Mouse (Mus musculus) limb, embryonic 15.5 days (tissue): Measurements from ENCODE around the gene St14. TPM values are rescaled to one million over a fixed set of nuclear protein-coding genes. Genes with fewer than 3 reads are reported as not detected.
A peak's percentile ranks its signal among the peaks of the same experiment; 100 is the strongest.

Experiments
- ATAC-seq: fragments of 200-750 bp; cut with Nextera tagmentation; 2 replicates; pipeline ENCODE4 v1.8.0; 2017; ENCODE audit warnings: low read depth, moderate TSS enrichment; ENCODE audit not compliant: insufficient number of reproducible peaks, low FRiP score, low TSS enrichment
- H3K27ac ChIP-seq: fragments of 300-500 bp; sonication (generic); 2 replicates; pipeline ENCODE4 v1.5.1; 2015; ENCODE audit warnings: moderate library complexity, mild to moderate bottlenecking, inconsistent platforms
- H3K27me3 ChIP-seq: fragments of 300-500 bp; sonication (generic); 2 replicates; pipeline ENCODE4 v1.6.1; 2015; ENCODE audit warnings: inconsistent platforms
- H3K36me3 ChIP-seq: fragments of 300-500 bp; sonication (generic); 2 replicates; pipeline ENCODE4 v1.6.1; 2015; ENCODE audit warnings: inconsistent platforms
- H3K4me1 ChIP-seq: fragments of 300-500 bp; sonication (generic); 2 replicates; pipeline ENCODE4 v1.6.1; 2015; ENCODE audit warnings: inconsistent platforms
- H3K4me2 ChIP-seq: fragments of 300-500 bp; sonication (generic); 2 replicates; pipeline ENCODE4 v1.6.1; 2015; ENCODE audit warnings: mild to moderate bottlenecking, inconsistent platforms
- H3K4me3 ChIP-seq: fragments of 300-500 bp; sonication (generic); 2 replicates; pipeline ENCODE4 v1.5.1; 2015; ENCODE audit warnings: mild to moderate bottlenecking, inconsistent platforms
- H3K9ac ChIP-seq: fragments of 300-500 bp; sonication (generic); 2 replicates; pipeline ENCODE4 v1.6.1; 2015; ENCODE audit warnings: inconsistent platforms
- H3K9me3 ChIP-seq: fragments of 300-500 bp; sonication (generic); 2 replicates; pipeline ENCODE4 v1.6.1; 2016; ENCODE audit warnings: inconsistent platforms
- WGBS: fragments of 180-500 bp; shearing (Covaris S2); methylation state at CpG from one replicate; pipeline ENCODE4 v1.1.7; 2015; 5-methylcytosine and 5-hydroxymethylcytosine counted together
- polyA plus RNA-seq: library from polyadenylated mRNA; unstranded; fragments of >200 nt; fragmentation: Nextera tagmentation; extraction: Ambion mirVana; gene quantifications from 2 replicates; pipeline ENCODE4 v1.2.1, GENCODE M21; 2015

Gene St14
- polyA plus RNA-seq, 1 experiment from 2014 or later = 21.8 TPM

GRCm38 (mm10) chr9:31119882-31120532, 11.6 kb downstream of the St14 start:
- Histone ChIP-seq H3K9me3 (no peaks in the 10 kb centered on the region), H3K36me3 (no peaks in the 10 kb centered on the region), H3K4me1 (peaks cover 22% of the 10 kb centered on the region), H3K9ac (no peak overlapping the region), H3K27ac (no peak overlapping the region), H3K27me3 (no peaks in the 10 kb centered on the region), H3K4me2 (no peak overlapping the region), H3K4me3 (no peak overlapping the region)
- no peak for ATAC-seq
- WGBS = 39% methylated on average over 11 of the region's 11 CpGs

GRCm38 (mm10) chr9:31119405-31119804, 12.2 kb downstream of the St14 start:
- 70% methylated on average over 5 of the region's 5 CpGs for WGBS
- H3K4me3 ChIP-seq = no peak overlapping the region
- peaks cover 22% of the 10 kb centered on the region for H3K4me1 ChIP-seq
- no peak overlapping the region for H3K4me2 ChIP-seq
- H3K9me3 ChIP-seq = no peaks in the 10 kb centered on the region
- no peak overlapping the region for H3K9ac ChIP-seq
- H3K27ac ChIP-seq = no peak overlapping the region
- no peaks in the 10 kb centered on the region for H3K36me3 ChIP-seq
- no peak for ATAC-seq
- H3K27me3 ChIP-seq = no peaks in the 10 kb centered on the region

GRCm38 (mm10) chr9:31118520-31119298, 12.9 kb downstream of the St14 start:
- no peaks in the 10 kb centered on the region for H3K36me3 ChIP-seq
- peaks cover 22% of the 10 kb centered on the region for H3K4me1 ChIP-seq
- no peak overlapping the region for H3K9ac ChIP-seq
- no peak overlapping the region for H3K27ac ChIP-seq
- no peaks in the 10 kb centered on the region for H3K9me3 ChIP-seq
- no peaks in the 10 kb centered on the region for H3K27me3 ChIP-seq
- no peak overlapping the region for H3K4me3 ChIP-seq
- peak; percentile 63; the same call in 1 of the 2 replicates for ATAC-seq
- no peak overlapping the region for H3K4me2 ChIP-seq
- WGBS = 28% methylated on average over 11 of the region's 11 CpGs

GRCm38 (mm10) chr9:31117488-31117887, 14.2 kb downstream of the St14 start:
- H3K27me3 ChIP-seq = no peaks in the 10 kb centered on the region
- peaks cover 22% of the 10 kb centered on the region for H3K4me1 ChIP-seq
- no peak overlapping the region for H3K4me3 ChIP-seq
- WGBS = 63% methylated on average over 6 of the region's 6 CpGs
- H3K27ac ChIP-seq = no peak overlapping the region
- no peak overlapping the region for H3K9ac ChIP-seq
- no peak overlapping the region for H3K4me2 ChIP-seq
- H3K36me3 ChIP-seq = no peaks in the 10 kb centered on the region
- no peaks in the 10 kb centered on the region for H3K9me3 ChIP-seq
- no peak for ATAC-seq

GRCm38 (mm10) chr9:31117088-31117487, 14.6 kb downstream of the St14 start:
- Histone ChIP-seq H3K4me3 (no peak overlapping the region), H3K36me3 (no peaks in the 10 kb centered on the region), H3K9ac (no peak overlapping the region), H3K27ac (no peak overlapping the region), H3K27me3 (no peaks in the 10 kb centered on the region), H3K9me3 (no peaks in the 10 kb centered on the region), H3K4me2 (no peak overlapping the region), H3K4me1 (peaks cover 22% of the 10 kb centered on the region)
- ATAC-seq = no peak
- WGBS = 88% methylated on average over 11 of the region's 11 CpGs

- no peaks in the 10 kb centered on the region for H3K36me3 ChIP-seq
- H3K4me2 ChIP-seq = no peak overlapping the region
Measured at GRCm38 (mm10) chr9:31115586-31115985, 16.1 kb downstream of the St14 start.

GRCm38 (mm10) chr9:31108464-31108863, 23.2 kb downstream of the St14 start:
- WGBS = 79% methylated on average over 6 of the region's 8 CpGs
- no peak overlapping the region for H3K9ac ChIP-seq
- no peaks in the 10 kb centered on the region for H3K27me3 ChIP-seq
- no peaks in the 10 kb centered on the region for H3K9me3 ChIP-seq
- H3K36me3 ChIP-seq = no peaks in the 10 kb centered on the region
- no peak for ATAC-seq
- no peaks in the 10 kb centered on the region for H3K4me1 ChIP-seq
- H3K4me3 ChIP-seq = no peak overlapping the region
- H3K4me2 ChIP-seq = no peak overlapping the region
- H3K27ac ChIP-seq = no peak overlapping the region

More at GRCm38 (mm10) chr9:31115586-31115985, 16.1 kb downstream of the St14 start:
- H3K9me3 ChIP-seq = no peaks in the 10 kb centered on the region
- H3K27me3 ChIP-seq = no peaks in the 10 kb centered on the region
- no peak overlapping the region for H3K9ac ChIP-seq
- no peak for ATAC-seq
- peaks cover 16% of the 10 kb centered on the region for H3K4me1 ChIP-seq
- no peak overlapping the region for H3K4me3 ChIP-seq
- no peak overlapping the region for H3K27ac ChIP-seq

GRCm38 (mm10) chr9:31098118-31098517, 33.5 kb downstream of the St14 start:
- Histone ChIP-seq H3K4me3 (no peak overlapping the region), H3K4me1 (no peaks in the 10 kb centered on the region), H3K4me2 (no peak overlapping the region), H3K9ac (no peak overlapping the region), H3K9me3 (no peaks in the 10 kb centered on the region), H3K27me3 (no peaks in the 10 kb centered on the region), H3K36me3 (no peaks in the 10 kb centered on the region), H3K27ac (no peak overlapping the region)
- no peak for ATAC-seq
- WGBS = 74% methylated on average over 6 of the region's 6 CpGs

GRCm38 (mm10) chr9:31097088-31098082, 34.3 kb downstream of the St14 start:
- 82% methylated on average over 20 of the region's 20 CpGs for WGBS
- Histone ChIP-seq H3K9me3 (no peaks in the 10 kb centered on the region), H3K36me3 (no peaks in the 10 kb centered on the region), H3K9ac (no peak overlapping the region), H3K27me3 (no peaks in the 10 kb centered on the region), H3K27ac (no peak overlapping the region), H3K4me1 (no peaks in the 10 kb centered on the region), H3K4me3 (no peak overlapping the region), H3K4me2 (no peak overlapping the region)
- no peak for ATAC-seq

GRCm38 (mm10) chr9:31092833-31093195, 38.8 kb downstream of the St14 start:
- no peak for ATAC-seq
- H3K36me3 ChIP-seq = no peaks in the 10 kb centered on the region

GRCm38 (mm10) chr9:31092111-31092832, 39.4 kb downstream of the St14 start:
- no peak overlapping the region for H3K27ac ChIP-seq
- WGBS = 85% methylated on average over 18 of the region's 18 CpGs

More at GRCm38 (mm10) chr9:31092833-31093195, 38.8 kb downstream of the St14 start:
- H3K9me3 ChIP-seq = no peaks in the 10 kb centered on the region
- no peaks in the 10 kb centered on the region for H3K27me3 ChIP-seq
- no peak overlapping the region for H3K4me3 ChIP-seq
- H3K27ac ChIP-seq = no peak overlapping the region
- H3K4me1 ChIP-seq = 0 out of 2 replicates have a peak, but pooled peaks cover 4% of the 10 kb centered on the region
- no peak overlapping the region for H3K9ac ChIP-seq
- H3K4me2 ChIP-seq = no peak overlapping the region
- 91% methylated on average over 10 of the region's 10 CpGs for WGBS

More at GRCm38 (mm10) chr9:31092111-31092832, 39.4 kb downstream of the St14 start:
- 0 out of 2 replicates have a peak, but pooled peaks cover 4% of the 10 kb centered on the region for H3K4me1 ChIP-seq
- no peaks in the 10 kb centered on the region for H3K36me3 ChIP-seq
- H3K4me2 ChIP-seq = no peak overlapping the region
- no peak overlapping the region for H3K9ac ChIP-seq
- no peak overlapping the region for H3K4me3 ChIP-seq
- H3K27me3 ChIP-seq = no peaks in the 10 kb centered on the region
- H3K9me3 ChIP-seq = no peaks in the 10 kb centered on the region
- ATAC-seq = no peak
